Mouse (Mus musculus): ENCODE measurements around the gene Man2b2. TPM values are rescaled to one million over a fixed set of nuclear protein-coding genes. Genes with fewer than 3 reads are reported as not detected.

Gene Man2b2
- 13.4 and 16.4 TPM in 2 replicates for polyA plus RNA-seq (2014; fragmentation: Nextera tagmentation; extraction: Ambion mirVana)

DNA sequence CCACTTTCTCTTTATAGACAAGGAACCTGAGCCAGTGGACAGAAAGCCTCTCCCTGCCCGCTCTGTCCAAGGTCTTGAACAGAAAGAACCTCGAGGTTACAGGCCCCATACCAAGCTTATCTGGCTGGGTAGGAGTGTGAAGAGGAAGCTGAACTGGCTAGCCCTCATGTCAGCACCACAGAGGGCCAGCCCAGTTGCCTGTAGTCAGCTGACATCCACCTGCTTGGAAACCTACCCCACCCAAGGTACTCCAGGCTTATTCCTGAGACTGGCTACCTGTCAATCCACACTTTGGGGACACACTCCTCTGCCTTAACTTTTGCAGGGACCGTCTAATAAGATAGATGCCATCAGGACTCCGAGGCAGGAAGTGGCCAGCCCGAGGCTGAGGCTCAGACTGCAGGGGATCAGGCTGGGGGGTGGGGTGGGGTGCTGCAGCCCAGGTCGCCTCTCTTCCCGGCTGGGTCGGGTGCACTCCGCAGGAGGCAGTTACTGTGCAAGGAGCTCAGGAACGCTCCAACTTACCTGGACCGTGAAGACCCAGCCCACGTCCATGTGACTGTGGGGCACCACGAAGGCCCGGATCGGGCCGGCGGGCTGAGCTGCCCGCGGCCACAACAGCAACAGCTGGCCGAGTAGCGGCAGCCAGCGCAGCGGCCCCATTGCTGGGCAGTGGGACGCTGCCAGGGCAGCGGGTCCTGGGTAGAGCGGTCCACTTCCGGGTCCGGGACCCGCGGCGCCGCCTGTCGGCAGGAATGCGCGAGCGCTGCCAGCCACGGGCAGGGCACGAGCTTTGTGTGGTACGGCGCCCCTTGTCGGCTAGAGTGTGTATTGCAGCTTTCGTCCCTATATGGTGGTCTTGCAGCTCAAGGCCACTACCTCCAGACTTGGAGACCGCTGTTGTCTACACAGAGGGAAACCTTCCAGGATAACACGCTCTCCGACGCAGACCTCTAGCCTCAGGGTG, at the start of gene Man2b2:
Gene Man2b2, minus strand, starts transcription at position 741 of the 967 bp plus-strand sequence.
- Histone ChIP-seq H3K9me3 (ENCODE audit: control insufficient read depth, low read depth, low read length) (no peaks in the 10 kb centered on the region), H3K36me3 (ENCODE audit: control insufficient read depth, insufficient read depth, low read length) (no peaks in the 10 kb centered on the region), H3K4me1 (ENCODE audit: control insufficient read depth, insufficient read depth, low read length) (no peaks in the 10 kb centered on the region), H3K4me2 (replicated peaks; ENCODE audit: low read depth, low read length) (peak within 1 kb of the TSS; percentile 60), H3K27me3 (ENCODE audit: control insufficient read depth, insufficient read depth, low read length) (no peaks in the 10 kb centered on the region), H3K9ac (replicated peaks; ENCODE audit: low read depth, low read length) (peak within 1 kb of the TSS; percentile 36; the same call in 1 of the 2 replicates), H3K27ac (ENCODE audit: low read length) (no peak within 1 kb of the TSS), H3K4me3 (ENCODE audit: low read depth, low read length) (peak within 1 kb of the TSS; percentile 55)
- ATAC-seq (ENCODE audit: insufficient number of reproducible peaks, insufficient read depth, low FRiP score, low read depth): peak; percentile 79
- WGBS: 3% methylated on average over 46 of the region's 46 CpGs

DNA sequence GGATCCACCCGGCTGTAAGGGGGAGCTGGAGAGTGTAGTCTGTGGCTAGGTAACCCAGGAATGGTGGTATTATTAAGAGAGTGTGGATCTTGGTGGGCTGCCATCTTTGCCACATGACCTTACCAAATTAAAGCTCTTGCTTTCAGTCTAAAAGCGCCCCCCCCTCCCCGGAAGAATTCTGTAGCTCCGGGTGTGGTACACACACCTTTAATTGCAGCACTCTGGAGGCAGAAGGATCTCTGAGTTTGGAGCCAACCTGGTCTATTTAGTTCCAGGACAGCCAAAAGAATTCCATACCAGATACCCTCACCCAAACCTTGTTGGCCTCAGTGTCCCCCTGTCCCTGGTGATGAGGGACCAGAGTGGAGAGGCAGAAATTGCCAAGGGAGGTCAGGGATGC, 48.3 kb upstream of the Man2b2 start:
- H3K36me3 ChIP-seq (ENCODE audit: control insufficient read depth, insufficient read depth, low read length): no peaks in the 10 kb centered on the region
- no peak overlapping the region for H3K4me3 ChIP-seq (ENCODE audit: low read depth, low read length)
- H3K9me3 ChIP-seq (ENCODE audit: control insufficient read depth, low read depth, low read length): no peaks in the 10 kb centered on the region
- no peak for ATAC-seq (ENCODE audit: insufficient number of reproducible peaks, insufficient read depth, low FRiP score, low read depth)
- no peak overlapping the region for H3K9ac ChIP-seq (replicated peaks; ENCODE audit: low read depth, low read length)
- H3K4me2 ChIP-seq (replicated peaks; ENCODE audit: low read depth, low read length): no peak overlapping the region
- WGBS: 78% methylated on average over 4 of the region's 4 CpGs
- H3K4me1 ChIP-seq (ENCODE audit: control insufficient read depth, insufficient read depth, low read length): no peaks in the 10 kb centered on the region
- H3K27ac ChIP-seq (ENCODE audit: low read length): no peak overlapping the region
- no peaks in the 10 kb centered on the region for H3K27me3 ChIP-seq (ENCODE audit: control insufficient read depth, insufficient read depth, low read length)

DNA sequence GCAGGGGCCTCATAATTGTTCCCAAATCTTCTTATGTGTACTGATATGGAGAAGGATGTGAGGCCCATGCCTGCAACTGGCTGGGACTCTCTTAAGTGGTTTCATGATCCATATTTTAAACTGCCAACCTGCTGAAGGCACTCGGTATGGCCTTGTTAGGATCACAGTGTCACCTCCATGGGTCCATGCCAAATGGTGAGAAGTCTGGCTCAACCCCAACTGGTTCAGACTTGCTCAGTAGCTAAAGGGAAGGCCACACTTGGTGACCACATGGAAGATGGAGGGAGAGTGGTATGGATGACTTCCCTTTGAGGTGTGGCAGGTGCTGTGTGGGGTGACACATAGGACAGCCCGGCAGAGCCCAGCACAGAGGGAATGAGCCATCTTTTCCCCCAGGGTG, 47.2 kb upstream of the Man2b2 start:
- no peak overlapping the region for H3K4me2 ChIP-seq (replicated peaks; ENCODE audit: low read depth, low read length)
- WGBS: 76% methylated on average over 2 of the region's 2 CpGs
- no peak overlapping the region for H3K27ac ChIP-seq (ENCODE audit: low read length)
- no peak overlapping the region for H3K9ac ChIP-seq (replicated peaks; ENCODE audit: low read depth, low read length)
- H3K4me1 ChIP-seq (ENCODE audit: control insufficient read depth, insufficient read depth, low read length): no peaks in the 10 kb centered on the region
- H3K4me3 ChIP-seq (ENCODE audit: low read depth, low read length): no peak overlapping the region
- no peaks in the 10 kb centered on the region for H3K9me3 ChIP-seq (ENCODE audit: control insufficient read depth, low read depth, low read length)
- H3K36me3 ChIP-seq (ENCODE audit: control insufficient read depth, insufficient read depth, low read length): no peaks in the 10 kb centered on the region
- no peak for ATAC-seq (ENCODE audit: insufficient number of reproducible peaks, insufficient read depth, low FRiP score, low read depth)
- peaks cover 3% of the 10 kb centered on the region; the same call in 1 of the 2 replicates for H3K27me3 ChIP-seq (ENCODE audit: control insufficient read depth, insufficient read depth, low read length)

DNA sequence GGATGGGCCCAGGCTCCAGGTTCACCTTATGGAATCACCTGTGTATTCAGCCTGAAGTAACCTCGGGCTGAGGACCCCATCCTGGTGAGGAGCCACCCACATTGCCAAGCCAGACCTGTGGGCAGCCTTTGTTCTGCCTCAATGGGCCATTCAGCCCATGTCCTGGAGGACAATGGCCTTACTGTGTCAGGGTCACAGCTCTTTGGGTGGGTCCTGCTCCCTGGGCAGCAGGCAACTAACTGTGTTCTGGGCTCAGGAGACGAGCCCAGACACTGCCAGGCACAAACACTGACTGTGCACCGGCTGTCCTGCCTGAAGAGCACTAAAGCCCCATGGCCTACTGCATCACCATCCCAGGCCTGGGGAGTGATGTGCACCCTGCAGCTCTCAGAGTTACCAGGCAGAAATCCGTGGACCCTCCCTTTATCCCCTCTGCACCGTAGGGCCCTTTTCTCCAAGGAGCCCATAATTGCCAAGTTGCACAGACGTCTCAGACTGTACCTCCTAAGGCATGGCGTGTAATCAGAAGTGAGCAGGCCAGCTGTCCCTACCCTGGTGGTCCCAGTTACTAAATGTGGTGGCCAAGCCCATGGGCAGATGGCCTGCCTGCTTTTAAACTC, 46.4 kb upstream of the Man2b2 start:
- Histone ChIP-seq H3K9me3 (ENCODE audit: control insufficient read depth, low read depth, low read length) (no peaks in the 10 kb centered on the region; the same call in 1 of the 2 replicates), H3K36me3 (ENCODE audit: control insufficient read depth, insufficient read depth, low read length) (no peaks in the 10 kb centered on the region), H3K4me3 (ENCODE audit: low read depth, low read length) (no peak overlapping the region), H3K4me1 (ENCODE audit: control insufficient read depth, insufficient read depth, low read length) (no peaks in the 10 kb centered on the region), H3K9ac (replicated peaks; ENCODE audit: low read depth, low read length) (no peak overlapping the region), H3K27me3 (ENCODE audit: control insufficient read depth, insufficient read depth, low read length) (peaks cover 10% of the 10 kb centered on the region; the same call in 1 of the 2 replicates), H3K27ac (ENCODE audit: low read length) (no peak overlapping the region), H3K4me2 (replicated peaks; ENCODE audit: low read depth, low read length) (no peak overlapping the region)
- ATAC-seq (ENCODE audit: insufficient number of reproducible peaks, insufficient read depth, low FRiP score, low read depth): no peak
- 70% methylated on average over 7 of the region's 7 CpGs for WGBS

DNA sequence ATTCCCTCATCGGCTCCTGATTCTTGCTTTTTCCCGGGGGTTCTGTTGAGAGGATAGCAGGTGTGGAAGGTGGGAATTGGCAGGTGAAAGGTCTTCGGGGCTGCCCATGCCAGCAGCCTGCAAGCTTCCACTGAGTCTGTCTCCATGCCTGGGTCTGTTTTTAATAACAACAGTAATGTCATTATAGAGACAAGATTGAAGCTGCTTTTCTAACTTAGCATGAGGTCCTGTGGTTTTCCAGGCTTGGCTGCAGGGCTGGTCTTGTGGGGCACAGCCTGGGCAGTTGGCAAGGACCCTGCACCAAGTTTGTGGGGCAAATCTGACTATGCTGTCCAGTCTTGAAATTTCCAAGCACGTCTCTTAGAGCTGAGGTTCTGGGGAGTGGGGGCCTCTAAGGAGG, 45.5 kb upstream of the Man2b2 start:
- no peaks in the 10 kb centered on the region for H3K36me3 ChIP-seq (ENCODE audit: control insufficient read depth, insufficient read depth, low read length)
- peaks cover 17% of the 10 kb centered on the region for H3K27me3 ChIP-seq (ENCODE audit: control insufficient read depth, insufficient read depth, low read length)
- H3K4me2 ChIP-seq (replicated peaks; ENCODE audit: low read depth, low read length): no peak overlapping the region
- H3K9me3 ChIP-seq (ENCODE audit: control insufficient read depth, low read depth, low read length): no peaks in the 10 kb centered on the region; the same call in 1 of the 2 replicates
- H3K9ac ChIP-seq (replicated peaks; ENCODE audit: low read depth, low read length): no peak overlapping the region
- ATAC-seq (ENCODE audit: insufficient number of reproducible peaks, insufficient read depth, low FRiP score, low read depth): no peak
- H3K4me3 ChIP-seq (ENCODE audit: low read depth, low read length): no peak overlapping the region
- WGBS: 74% methylated on average over 4 of the region's 4 CpGs
- no peaks in the 10 kb centered on the region for H3K4me1 ChIP-seq (ENCODE audit: control insufficient read depth, insufficient read depth, low read length)
- H3K27ac ChIP-seq (ENCODE audit: low read length): no peak overlapping the region

DNA sequence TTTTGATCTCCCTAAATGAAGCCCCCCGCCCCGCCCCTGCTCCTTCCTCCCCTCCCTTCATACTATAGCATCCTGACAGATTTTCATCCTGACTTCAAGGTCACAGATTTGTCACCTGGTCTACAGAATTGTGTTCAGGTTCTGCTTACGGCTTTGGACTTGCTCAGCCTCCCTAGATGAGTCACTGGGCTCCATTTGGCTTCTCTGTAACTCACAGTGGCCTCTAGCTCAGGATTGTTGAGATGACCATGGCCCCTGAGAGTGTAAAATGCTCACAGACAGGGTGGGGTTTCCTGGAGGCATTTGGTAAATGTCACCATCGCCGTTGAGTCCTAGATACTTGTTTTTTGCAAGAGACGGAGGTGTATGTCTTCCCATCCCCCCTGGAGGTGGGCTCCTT, 40.5 kb upstream of the Man2b2 start:
- Histone ChIP-seq H3K27me3 (ENCODE audit: control insufficient read depth, insufficient read depth, low read length) (peaks cover 66% of the 10 kb centered on the region), H3K4me2 (replicated peaks; ENCODE audit: low read depth, low read length) (no peak overlapping the region), H3K9me3 (ENCODE audit: control insufficient read depth, low read depth, low read length) (no peaks in the 10 kb centered on the region; the same call in 1 of the 2 replicates), H3K9ac (replicated peaks; ENCODE audit: low read depth, low read length) (no peak overlapping the region), H3K27ac (ENCODE audit: low read length) (no peak overlapping the region), H3K36me3 (ENCODE audit: control insufficient read depth, insufficient read depth, low read length) (no peaks in the 10 kb centered on the region), H3K4me3 (ENCODE audit: low read depth, low read length) (no peak overlapping the region), H3K4me1 (ENCODE audit: control insufficient read depth, insufficient read depth, low read length) (peaks cover 7% of the 10 kb centered on the region; the same call in 1 of the 2 replicates)
- ATAC-seq (ENCODE audit: insufficient number of reproducible peaks, insufficient read depth, low FRiP score, low read depth): no peak
- 78% methylated on average over 6 of the region's 6 CpGs for WGBS

DNA sequence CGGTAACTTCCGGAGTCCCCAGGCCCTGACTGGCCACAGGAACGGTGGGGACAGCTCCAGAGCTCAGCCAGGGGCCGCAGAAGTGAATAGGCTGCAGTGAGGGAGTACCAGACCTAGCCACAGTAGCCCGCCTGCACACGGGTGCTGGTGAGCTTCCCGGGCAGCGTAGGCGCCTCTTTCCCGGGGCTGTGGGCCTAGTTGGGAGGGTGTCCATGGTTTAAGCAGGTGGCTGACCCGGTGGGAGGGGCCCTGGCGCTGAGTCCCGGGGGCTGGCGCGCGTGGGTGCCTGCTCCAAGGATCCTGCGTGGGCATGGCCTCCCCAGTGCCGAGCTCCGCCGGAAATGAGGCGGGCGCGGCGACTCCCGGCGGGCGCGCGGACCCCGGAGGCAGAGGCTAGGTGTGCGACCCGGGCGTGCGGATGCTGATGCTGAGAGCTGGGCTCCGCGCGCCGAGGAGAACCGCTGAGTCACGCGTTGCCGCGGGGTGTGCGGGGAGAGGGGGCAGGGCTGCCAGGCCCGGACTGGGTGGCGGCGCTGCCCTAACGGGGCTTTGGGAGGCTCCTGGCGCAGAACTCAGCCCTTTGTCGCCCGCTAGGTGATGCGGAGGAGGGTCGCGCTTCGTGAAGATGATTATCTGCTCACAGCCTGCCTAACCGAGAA, 39.3 kb upstream of the Man2b2 start:
- 1% methylated on average over 55 of the region's 56 CpGs for WGBS
- Histone ChIP-seq H3K27ac (ENCODE audit: low read length) (no peak overlapping the region), H3K36me3 (ENCODE audit: control insufficient read depth, insufficient read depth, low read length) (no peaks in the 10 kb centered on the region), H3K4me2 (replicated peaks; ENCODE audit: low read depth, low read length) (peak overlapping the region; percentile 35), H3K27me3 (ENCODE audit: control insufficient read depth, insufficient read depth, low read length) (peaks cover 68% of the 10 kb centered on the region), H3K9ac (replicated peaks; ENCODE audit: low read depth, low read length) (no peak overlapping the region), H3K4me1 (ENCODE audit: control insufficient read depth, insufficient read depth, low read length) (peaks cover 7% of the 10 kb centered on the region; the same call in 1 of the 2 replicates), H3K4me3 (ENCODE audit: low read depth, low read length) (peak overlapping the region; percentile 33), H3K9me3 (ENCODE audit: control insufficient read depth, low read depth, low read length) (no peaks in the 10 kb centered on the region; the same call in 1 of the 2 replicates)
- no peak for ATAC-seq (ENCODE audit: insufficient number of reproducible peaks, insufficient read depth, low FRiP score, low read depth)

DNA sequence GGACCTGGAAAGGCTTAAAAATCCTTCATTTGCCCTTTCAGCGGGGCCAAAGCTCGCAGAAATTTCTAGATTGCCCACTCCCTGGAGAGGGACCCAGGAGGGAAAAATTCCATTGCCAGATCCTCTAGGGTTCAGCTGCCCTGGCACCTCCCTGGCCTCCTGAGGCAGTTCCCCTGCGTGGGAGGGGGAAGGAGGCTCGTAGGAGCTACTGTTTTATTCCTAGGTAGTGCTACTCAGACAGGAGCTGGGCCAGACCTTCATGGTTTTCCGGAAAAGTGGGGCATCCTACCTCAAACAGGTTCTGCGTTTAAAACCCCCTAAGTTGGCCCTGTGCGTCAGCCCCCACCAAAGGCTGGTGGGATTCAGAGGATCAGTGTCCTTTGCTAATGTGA, 38.7 kb upstream of the Man2b2 start:
- H3K36me3 ChIP-seq (ENCODE audit: control insufficient read depth, insufficient read depth, low read length): no peaks in the 10 kb centered on the region
- H3K27me3 ChIP-seq (ENCODE audit: control insufficient read depth, insufficient read depth, low read length): peaks cover 68% of the 10 kb centered on the region
- no peak overlapping the region for H3K27ac ChIP-seq (ENCODE audit: low read length)
- peaks cover 7% of the 10 kb centered on the region; the same call in 1 of the 2 replicates for H3K4me1 ChIP-seq (ENCODE audit: control insufficient read depth, insufficient read depth, low read length)
- no peak for ATAC-seq (ENCODE audit: insufficient number of reproducible peaks, insufficient read depth, low FRiP score, low read depth)
- H3K9me3 ChIP-seq (ENCODE audit: control insufficient read depth, low read depth, low read length): no peaks in the 10 kb centered on the region; the same call in 1 of the 2 replicates
- H3K9ac ChIP-seq (replicated peaks; ENCODE audit: low read depth, low read length): no peak overlapping the region
- H3K4me3 ChIP-seq (ENCODE audit: low read depth, low read length): peak overlapping the region; percentile 33
- WGBS: 2% methylated on average over 7 of the region's 7 CpGs
- H3K4me2 ChIP-seq (replicated peaks; ENCODE audit: low read depth, low read length): 0 out of 2 replicates have a peak overlapping the region, but pooled peaks have one; percentile 67
